Mouse (Mus musculus) cerebellum, adult 11 months (tissue): ENCODE measurements around the gene Sppl3.

Experiments used
- DNase-seq: peaks from one replicate; pipeline ENCODE4 v3.0.0; 2022

The Sppl3 gene

DNA sequence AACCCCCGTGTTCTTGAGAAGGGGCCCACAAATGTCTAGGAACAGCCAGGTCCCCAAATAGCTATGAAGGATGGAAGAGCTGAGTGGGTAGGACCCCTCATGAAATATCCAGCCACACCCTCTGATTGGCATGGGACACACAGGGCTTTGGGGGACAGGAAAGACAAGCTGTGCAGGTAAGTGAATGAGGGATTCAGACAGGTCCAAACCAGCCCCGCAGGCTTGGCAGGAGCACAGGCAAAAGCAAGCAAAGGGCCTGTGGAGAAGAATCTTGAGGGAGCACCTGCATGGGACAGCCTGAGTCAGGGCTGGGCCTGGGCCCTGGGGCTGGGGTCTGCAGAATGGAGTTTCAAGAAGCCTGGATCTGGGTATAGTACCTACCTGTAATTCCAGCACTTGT lies 10.4 kb upstream of the Sppl3 start:
- DNase-seq: no peak

DNA sequence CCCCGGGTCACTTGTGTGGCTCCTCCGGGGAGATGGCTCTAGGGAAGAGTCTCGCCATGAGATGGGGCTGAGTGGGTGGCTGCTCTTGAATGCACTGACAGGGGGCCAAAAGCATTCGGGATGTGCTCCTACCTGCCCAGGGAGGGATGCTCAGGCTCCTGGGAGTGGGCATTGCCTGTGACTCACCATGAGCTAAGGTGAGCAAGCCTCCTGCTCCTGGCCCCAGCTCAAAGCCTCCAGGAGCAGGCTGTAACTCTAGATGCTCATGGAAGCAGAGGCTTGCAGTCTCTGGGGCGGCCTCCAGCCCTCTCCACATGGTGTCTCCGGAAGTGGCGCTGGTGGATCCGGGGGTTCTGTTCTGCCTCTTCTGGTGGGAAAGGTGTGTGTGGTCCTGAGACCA lies 9.5 kb upstream of the Sppl3 start:
- no peak for DNase-seq

DNA sequence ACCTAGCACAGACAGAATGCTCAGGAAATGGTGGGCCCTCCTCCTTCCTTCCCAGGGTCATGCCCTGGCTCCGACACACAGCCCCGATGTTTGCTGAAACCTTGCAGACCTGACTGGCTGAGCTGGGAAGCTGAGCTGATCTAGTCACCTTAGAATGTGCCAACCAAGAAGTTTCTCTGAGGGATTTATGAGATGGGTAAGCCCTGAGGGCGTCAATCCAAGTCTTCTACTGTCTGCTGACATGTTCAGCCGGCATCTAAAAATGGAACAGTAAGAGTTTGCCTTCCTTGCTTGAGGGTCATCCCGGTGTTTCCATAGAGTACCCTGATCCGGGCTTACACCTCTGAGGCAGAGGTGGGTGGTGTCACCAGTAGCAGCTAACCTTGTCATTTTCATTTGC lies 8.2 kb upstream of the Sppl3 start:
- no peak for DNase-seq

DNA sequence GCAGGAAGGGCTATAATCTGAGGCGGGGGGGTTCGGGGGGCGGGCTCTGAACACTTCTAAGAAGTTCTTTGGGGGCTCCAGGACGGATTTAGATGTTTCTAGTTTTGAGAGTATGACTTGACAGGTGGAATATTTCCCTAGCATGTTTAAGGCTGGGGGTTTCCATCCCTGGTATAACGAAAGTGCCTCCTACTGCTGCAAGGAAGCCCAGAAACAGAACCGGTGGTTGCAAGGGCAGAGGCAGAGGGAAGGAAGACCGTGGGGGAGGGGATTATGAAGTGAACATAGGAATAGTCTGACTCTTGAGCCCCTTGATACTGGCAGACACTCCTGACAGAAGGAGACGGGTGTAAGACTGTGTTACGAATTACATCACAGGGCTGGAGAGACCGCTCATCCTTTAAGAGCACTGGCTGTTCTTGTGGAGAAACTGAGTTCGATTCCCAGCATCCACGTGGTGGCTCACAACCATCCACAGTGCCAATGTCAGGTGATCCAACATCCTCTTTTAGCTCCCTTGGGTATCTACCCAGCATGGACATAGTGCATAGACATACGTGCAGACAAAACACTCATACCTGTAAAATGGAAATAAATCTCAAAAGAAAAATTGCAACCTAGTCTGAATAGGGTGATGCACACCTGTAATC lies 7.6 kb upstream of the Sppl3 start:
- no peak for DNase-seq

DNA sequence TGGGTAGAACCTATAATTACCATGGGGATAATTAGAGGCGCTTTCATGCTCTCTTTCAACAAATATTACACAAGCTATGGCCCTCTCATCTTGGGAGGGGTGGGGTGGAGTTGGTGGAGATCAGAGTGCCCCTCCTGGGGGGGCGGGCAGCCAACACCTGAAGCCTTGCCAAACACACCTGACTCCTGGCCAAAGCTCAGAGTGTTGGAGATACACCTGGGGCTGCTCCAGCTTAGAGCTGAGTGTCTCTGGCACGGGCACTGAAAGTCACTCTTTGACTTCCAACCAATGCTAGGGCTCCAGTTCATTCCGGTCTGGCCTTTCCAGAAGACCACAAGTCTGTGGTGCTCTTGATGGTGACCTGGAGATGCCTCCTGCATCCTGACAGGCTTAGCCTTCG lies 3.2 kb upstream of the Sppl3 start:
- no peak for DNase-seq

DNA sequence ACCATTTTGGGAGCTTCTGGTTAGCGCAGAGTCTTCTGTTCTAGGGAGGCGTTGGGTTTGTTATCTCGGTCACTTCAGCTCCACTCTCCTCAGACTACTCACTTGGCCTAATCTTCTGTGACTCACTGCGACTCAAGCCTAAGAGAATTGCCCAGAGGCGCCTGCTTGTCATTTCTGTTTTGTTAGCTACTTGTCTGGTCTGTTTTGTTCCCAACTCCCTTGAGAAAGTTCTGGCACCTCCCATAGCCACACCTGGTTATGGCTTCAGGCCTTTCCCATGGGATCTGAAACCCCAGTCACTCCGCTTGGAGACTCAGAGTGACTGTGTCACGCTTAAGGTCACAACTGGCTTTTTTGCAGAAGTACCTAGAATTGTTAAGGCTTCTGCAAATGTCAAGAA lies 2.6 kb upstream of the Sppl3 start:
- DNase-seq: no peak

DNA sequence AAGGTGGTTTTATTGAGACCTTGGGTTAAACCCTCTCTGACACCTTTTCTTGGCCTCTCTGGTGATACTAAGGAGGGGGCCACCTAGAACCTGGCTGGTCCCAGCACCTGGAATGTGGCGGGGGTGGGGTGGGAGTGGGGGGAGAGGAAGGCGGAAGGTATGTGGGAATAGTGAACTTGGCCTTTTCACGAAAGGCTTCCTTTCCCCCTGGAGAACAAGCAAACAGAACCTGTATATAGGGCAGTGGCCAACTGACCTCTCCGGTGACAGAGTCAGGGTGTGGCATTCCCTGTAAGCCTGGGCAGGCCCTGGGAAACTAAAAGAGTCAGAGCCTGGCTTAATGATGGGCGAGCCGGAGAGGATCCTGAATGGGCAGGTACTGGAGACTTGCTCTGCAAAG lies 1.8 kb upstream of the Sppl3 start:
- DNase-seq: no peak

DNA sequence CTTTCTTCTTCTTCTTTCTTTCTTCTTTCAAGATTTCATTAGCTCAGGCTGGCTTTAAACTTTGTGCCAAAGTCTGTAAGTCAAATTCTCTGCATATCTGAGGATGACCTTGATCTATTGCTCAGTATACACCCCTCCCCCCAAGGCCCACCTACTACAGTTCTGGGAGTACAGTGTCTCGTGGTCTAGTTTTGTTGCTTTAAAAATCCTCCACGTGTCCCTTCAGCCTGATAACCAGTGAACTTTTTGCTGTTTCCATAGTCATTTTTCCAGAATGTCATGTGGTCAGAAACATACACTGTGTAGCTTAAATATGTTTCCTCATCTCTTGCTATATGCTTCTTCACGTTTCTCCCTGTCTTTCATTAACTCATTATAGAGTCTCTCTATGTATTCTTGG lies 976 bp upstream of the Sppl3 start:
- no peak for DNase-seq

DNA sequence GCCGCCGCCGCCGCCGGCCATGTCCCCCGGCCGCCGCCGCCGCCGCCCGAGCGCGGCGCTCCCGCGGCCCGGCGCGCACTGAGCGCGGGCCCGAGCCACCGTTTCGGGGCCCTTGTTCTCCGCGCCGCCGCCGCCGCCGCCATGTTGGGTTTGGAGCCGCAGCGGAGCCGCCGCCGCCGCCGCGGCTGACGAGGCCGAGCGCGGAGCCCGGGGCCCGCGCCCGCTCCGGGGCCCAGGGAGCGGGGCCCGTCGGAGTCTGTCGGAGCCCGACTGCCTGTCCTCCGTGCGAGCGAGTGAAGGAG lies 231 bp downstream of the Sppl3 start:
- DNase-seq: no peak

DNA sequence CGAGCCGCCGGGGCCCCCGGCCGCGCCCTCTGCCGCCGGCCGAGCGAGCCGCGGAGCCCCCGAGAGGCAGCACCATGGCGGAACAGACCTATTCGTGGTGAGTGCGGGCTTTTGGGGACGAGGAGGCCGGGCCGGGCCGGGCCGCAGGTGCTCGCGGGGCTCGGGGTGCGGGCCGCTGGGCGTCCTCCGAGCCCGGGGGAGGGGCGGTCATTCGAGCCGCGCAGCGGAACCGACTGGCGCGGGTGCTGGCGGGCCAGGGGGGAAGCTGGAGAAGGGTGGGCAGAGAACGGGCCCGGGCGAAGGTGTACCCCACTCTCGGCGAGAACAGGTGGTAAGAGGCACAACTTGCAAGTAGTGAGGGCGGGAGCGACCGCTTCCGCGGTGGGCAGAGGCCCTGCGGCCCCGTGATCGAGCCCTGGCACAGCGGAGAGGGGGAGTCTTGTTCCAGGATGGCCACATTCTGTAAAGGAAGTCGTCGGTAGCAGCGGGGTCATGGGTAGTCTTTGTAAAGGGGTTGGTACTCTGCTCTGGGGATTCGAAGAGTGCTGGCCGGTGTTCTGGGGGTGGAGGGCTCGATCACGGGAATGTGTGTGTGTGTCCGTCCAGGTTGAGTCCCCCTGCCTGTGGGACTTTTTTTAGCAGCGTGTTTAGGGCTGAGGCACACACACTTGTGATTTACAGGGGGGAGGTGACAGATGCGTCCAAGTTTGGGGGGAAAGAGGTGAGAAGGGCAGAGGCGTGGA lies 753 bp downstream of the Sppl3 start:
- peak; percentile 47 for DNase-seq

DNA sequence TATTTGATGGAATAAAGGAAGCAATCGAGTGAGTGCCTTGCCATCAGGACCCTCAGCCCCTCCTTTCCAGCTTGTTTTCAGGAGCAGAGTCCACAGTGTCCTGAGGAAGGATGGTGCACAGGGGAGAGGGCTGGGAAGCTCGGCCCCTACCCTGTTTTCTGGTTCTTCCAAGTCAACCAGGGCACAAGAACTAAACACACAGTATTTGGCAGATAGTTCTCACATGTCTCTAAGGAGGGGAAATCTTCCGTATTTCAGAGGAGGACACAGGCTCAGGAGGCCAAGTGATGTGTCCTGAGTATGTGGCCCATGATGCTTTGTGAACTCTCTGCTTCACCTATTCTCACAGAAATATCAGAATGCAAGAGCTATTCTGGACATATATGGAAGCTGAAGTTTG lies 2.5 kb downstream of the Sppl3 start:
- DNase-seq: no peak

DNA sequence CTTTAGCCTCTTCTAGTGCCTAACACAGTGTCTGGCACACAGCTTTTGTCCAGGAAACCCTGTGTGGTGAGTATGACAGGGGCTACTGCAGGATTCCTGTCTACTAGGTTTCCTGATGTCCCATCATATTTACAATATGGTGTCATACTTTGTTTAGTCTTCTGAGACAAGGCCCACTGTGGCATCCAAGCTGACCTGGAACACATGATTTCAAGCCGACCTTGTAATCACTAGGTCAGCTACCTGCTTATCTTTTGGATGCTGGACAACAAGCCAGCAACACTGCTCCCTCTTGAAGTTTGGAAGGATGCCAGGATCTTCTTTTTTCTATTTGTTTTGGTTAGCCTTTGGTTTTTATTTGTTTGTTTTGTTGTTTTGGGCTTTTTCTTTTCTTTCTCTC lies 3.6 kb downstream of the Sppl3 start:
- DNase-seq: no peak

DNA sequence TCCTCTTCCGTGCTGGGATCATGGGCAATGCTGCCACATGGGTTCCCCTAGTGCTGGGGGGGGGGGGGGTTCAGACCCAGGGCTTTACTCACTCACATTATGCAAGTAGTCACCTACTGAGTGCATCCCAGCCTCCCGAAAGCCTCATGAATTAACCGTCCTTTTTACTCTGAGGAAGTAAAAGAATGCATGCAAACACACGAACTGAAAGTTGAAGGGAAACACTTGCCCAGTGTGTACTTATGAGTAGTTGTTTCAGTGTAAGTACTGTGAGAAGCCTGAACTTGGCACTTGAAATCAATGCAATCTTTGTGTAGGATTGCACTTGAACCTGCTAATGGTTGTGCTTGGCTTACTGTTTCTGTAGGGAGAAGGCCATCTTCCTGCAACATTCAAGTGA lies 4.2 kb downstream of the Sppl3 start:
- no peak for DNase-seq

DNA sequence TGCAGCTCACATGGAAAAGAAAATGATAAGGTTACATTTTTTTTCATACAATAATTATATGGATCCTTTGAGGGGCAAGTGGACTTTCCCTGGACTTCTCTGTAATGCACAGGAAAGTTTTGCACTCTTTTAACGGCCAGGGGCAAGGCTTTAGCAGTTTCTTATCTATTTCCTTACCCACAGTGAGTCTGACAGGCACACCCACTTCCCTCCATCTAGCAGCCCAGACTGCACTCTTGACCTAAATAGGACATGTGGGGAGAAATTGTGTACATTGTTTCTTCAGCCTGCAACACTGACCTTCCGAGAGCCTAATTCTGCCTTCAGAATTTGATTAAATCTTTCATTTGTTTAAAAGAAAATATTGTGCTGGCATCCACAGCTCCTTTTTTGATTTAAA lies 7.3 kb downstream of the Sppl3 start:
- no peak for DNase-seq

DNA sequence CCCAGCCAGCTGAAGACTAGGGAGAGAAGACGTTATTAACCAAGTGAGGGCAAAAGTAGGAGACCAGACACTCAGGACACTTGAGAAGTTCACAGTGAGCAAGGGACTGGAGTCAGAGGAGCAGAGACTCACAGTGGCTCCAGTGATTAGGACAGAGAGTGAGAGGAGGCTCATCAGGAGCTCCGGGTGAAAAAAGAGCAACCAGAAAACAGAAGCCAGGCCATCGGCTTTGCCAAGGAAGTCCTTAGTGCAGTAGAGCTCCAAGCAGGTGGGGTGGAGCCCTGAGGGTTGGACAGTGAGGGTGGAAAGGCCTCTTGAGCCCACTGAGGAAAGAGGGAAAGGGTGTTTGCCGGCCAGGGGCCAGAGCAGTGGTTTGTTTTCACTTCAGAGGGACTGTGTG lies 7.9 kb downstream of the Sppl3 start:
- DNase-seq: no peak

DNA sequence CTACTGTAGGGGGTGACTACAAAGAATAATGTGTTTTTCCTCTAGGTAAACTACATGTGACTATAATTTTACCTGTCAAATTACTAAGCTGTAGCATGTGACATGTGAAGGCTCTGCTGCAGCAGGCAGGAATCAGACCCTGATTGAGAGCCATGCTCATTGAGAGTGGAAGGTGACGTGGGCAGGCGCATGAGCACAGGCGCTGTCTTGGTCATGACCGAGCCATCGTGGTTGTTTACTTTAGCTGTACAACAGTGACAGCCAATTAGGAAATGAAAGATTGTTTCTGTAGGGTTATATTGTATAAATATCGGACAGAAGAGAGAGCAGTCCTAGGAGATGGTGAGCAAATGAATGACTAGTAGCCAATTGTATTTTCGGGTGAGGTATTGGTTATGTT lies 11.1 kb downstream of the Sppl3 start:
- no peak for DNase-seq

DNA sequence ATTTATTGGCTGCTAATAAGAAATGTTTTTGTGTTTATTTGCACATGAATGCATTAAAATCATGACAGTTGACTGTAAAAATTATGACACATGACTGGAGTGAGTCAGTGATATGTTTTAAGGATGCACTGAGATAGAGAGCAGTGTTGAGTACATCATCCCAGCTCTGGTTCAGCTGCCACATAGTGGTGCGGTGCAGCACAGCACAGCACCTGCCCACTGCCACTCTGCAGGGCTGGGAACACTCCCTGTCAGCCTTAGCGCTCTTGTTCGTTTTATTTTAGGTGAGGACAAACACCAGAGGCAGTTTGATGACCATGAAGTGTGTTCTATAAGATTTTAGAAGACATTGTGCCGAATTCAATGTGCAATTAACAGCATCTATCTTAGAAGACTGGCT lies 15.2 kb downstream of the Sppl3 start:
- DNase-seq: no peak

DNA sequence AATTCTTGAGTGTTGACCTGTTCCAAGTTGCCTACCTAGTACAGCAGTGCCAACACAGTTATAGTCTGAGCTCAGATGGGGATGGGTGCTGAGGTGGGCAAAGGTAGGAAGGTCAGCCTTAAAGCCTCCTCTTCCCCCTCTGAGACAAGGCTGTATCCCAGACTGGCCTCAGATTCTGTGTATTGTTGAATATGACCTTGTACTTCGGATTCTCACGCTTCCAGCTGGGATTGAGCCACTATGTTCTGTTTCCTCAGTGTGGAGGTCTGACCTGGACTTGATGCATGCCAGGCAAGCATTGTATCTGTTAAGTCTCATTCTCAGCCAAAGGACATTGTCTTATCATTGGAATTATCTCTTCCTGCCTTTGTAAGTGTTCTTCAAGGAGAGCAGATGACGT lies 16.2 kb downstream of the Sppl3 start:
- DNase-seq: no peak

DNA sequence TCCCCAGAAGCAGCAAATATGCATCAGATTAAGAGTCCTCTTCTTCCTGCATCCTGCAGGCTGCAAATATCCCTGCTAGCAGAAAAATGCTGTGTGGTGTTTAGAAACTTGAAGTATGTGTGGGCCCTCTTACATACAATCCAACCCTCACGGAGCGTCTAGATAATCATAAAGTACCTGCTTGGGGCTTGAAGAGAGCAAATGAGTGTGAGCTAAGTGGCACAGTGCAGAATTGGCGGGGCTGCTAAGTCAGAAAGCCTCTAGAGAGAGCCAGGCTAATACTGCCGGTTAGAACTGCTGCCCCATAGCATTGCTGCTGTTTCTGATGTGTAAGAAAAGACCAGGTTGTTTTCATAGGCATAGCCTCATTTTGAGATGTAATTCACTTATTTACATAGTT lies 18.0 kb downstream of the Sppl3 start:
- no peak for DNase-seq

DNA sequence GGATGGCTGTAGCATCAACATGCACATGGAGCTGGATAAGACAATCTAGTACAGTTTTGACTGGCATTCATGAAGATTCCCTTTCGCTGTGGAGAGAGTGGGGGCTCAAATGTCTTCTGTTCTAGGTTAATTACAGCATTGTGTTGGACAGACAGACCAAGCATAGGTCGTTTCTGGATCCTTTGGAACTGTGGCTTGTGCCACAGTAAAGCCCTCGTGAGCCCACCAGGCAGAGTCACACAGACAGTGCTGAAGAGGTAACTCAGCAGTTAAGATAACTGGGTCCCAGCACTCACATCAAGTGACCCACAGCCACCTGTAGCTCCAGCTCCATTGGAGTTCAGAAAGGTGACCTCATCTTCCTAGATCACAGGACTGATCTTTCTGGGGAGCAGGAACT lies 18.6 kb downstream of the Sppl3 start:
- no peak for DNase-seq

DNA sequence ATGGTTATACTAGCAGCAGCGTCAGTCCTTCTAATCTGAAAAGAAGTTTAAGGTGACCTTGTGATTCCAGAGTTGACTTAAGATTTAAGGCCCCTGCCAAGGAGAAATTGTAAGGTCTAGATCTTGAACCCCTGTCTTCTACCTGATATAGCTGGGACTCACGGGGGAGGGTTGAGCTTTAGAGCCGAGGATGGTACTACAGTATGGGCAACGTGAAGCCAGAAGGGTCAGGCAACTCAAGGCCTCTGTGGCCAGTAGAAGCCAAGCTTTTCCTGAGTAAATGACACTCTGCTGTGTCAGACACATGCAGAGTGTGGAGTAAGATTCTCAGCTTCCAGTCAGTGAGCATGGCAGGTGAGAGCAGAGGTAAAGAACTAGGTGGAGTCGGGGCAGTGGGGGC lies 20.6 kb downstream of the Sppl3 start:
- no peak for DNase-seq

DNA sequence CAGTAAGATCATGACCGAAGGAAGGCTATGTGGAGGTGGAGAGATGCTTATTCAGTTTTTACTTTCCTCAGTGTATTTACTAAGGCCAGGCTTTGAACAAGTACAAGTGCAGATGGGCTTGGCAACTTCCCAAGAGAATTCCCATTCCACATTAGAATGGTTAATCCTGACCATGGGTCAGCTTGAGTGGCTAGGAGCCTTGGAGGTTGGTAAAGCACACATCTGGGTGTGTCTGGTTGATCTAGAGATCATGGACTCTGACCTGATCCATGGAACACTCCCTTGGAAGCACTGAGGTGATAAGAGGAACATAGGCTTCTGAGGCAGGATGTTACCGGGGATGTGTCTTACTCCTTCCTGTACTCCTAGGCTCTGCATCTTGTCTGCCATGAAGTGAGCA lies 21.7 kb downstream of the Sppl3 start:
- DNase-seq: no peak

DNA sequence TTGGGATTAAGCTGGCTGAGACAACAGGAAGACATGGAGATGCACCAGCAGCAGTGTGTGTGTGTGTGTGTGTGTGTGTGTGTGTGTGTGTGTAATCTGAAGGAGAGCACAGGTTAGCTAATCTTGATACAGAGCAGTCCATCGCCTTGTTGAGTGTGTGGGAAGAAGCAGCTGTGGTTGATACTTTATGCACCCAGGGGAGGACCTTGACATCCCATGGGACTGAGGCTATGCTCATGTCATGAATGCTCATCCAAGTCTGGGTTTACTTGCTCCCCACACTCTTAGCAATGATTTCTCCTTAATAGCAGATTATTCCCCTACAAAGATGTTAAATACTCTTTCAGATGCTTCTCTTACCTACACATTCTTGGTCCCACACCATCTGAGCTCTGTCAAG lies 24.3 kb downstream of the Sppl3 start:
- no peak for DNase-seq

DNA sequence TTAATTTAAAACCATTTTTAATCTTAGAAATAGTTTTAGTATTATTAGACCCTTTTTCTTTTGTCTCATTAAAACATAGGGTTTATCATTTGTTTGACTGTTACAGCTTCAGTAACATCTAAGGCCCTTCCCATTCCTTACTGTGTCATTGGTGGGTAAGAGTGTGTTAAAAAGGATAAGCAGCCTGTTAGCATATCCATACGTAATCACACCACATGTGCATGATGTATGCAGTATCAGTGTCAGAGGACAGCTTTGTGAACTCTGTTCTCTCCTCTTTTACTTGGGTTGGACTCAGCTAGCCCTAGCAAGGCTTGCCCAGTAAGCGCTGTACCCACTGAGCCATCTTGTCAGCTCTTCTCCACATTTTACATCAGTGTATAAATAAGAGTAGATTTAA lies 26.2 kb downstream of the Sppl3 start:
- DNase-seq: no peak

DNA sequence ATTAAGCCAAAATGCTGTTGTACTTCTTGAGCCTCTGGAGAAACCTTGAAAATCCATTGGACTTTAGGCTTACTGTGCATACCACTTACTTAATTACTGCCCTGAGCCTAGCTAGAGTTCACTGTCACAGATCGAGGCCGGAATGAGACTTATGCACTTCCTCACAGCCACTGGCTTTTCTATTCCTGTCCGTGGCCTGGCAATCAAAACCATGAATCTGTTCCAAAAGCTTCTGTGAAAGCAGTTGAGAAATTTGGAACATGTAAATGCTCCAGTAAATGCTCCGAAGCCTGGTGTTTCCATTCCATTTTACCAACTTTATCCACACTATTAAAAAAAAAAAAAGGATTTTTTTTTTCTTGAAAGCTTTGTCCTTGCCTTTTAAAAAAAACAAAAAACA lies 29.8 kb downstream of the Sppl3 start:
- peak; percentile 41 for DNase-seq

DNA sequence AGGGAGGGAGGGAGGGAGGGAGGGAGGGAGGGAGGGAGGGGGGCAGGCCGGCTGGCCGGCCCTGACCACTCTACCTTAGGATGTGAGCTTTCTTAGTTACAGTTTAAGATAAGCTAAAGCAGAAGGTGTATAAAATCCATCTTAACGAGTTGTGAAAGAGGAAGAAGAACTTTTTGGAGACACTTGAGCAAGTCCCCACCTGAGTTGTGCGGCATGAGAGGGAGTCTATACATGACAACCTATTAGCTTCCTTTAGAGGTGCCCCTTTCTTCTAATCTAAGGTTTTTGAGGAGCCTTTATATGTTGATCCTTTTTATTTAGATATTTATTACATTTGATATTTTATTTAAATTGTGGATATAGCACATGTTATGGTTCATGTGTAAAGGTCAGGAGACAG lies 32.7 kb downstream of the Sppl3 start:
- DNase-seq: no peak
